Mouse (Mus musculus) heart, postnatal 0 days (tissue): ENCODE measurements around the gene Ube2q1. TPM values are rescaled to one million over a fixed set of nuclear protein-coding genes. Genes with fewer than 3 reads are reported as not detected.

Experiments used
- ATAC-seq: fragments of 200-750 bp; cut with Nextera tagmentation; 2 replicates; pipeline ENCODE4 v1.8.0; 2017; ENCODE audit warnings: low read depth, moderate number of reproducible peaks, moderate library complexity; ENCODE audit not compliant: insufficient read depth
- DNase-seq: peaks from one replicate; pipeline ENCODE4 v3.0.0-alpha.2; 2016; ENCODE audit warnings: low spot score
- H3K27ac ChIP-seq: fragments of 300-500 bp; sonication (generic); 2 replicates; pipeline ENCODE4 v1.5.1; 2014; ENCODE audit warnings: low read depth, mild to moderate bottlenecking
- H3K27me3 ChIP-seq: fragments of 300-500 bp; sonication (generic); 2 replicates; pipeline ENCODE4 v1.6.1; 2014; ENCODE audit warnings: low read length, mixed read lengths; ENCODE audit not compliant: control insufficient read depth, insufficient read depth
- H3K36me3 ChIP-seq: fragments of 300-500 bp; sonication (generic); replicated peaks from 2 replicates; pipeline ENCODE4 v1.6.1; 2014; ENCODE audit warnings: low read length, mixed read lengths; ENCODE audit not compliant: control insufficient read depth, insufficient read depth
- H3K4me1 ChIP-seq: fragments of 300-500 bp; sonication (generic); 2 replicates; pipeline ENCODE4 v1.6.1; 2014; ENCODE audit warnings: antibody characterized with exemption; ENCODE audit not compliant: control insufficient read depth, insufficient read depth
- H3K4me2 ChIP-seq: fragments of 300-500 bp; sonication (generic); 2 replicates; pipeline ENCODE4 v1.6.1; 2014; ENCODE audit warnings: low read depth, mild to moderate bottlenecking, low read length, moderate library complexity
- H3K4me3 ChIP-seq: fragments of 300-500 bp; sonication (generic); 2 replicates; pipeline ENCODE4 v1.5.1; 2014; ENCODE audit warnings: low read depth, low read length
- H3K9ac ChIP-seq: fragments of 300-500 bp; sonication (generic); replicated peaks from 2 replicates; pipeline ENCODE4 v1.6.1; 2014; ENCODE audit warnings: low read depth, low read length, mixed read lengths
- H3K9me3 ChIP-seq: fragments of 300-500 bp; sonication (generic); replicated peaks from 2 replicates; pipeline ENCODE4 v1.6.1; 2016; ENCODE audit warnings: low read length; ENCODE audit not compliant: control insufficient read depth
- CTCF ChIP-seq: IDR thresholded peaks from 2 replicates; pipeline ENCODE4 v1.5.1; 2016; ENCODE audit warnings: antibody characterized with exemption, control low read depth, low read depth
- EP300 ChIP-seq: IDR thresholded peaks from 2 replicates; pipeline ENCODE4 v1.6.1; 2016; ENCODE audit warnings: antibody characterized with exemption, low read depth
- WGBS: fragments of 180-500 bp; shearing (Covaris S2); extraction: QIAGEN DNeasy Blood & Tissue Kit; methylation state at CpG from one replicate; pipeline ENCODE4 v1.1.7; 2014; 5-methylcytosine and 5-hydroxymethylcytosine counted together
- polyA plus RNA-seq: library from polyadenylated mRNA; unstranded; fragments of >200 nt; fragmentation: Nextera tagmentation; extraction: Ambion mirVana; gene quantifications from 2 replicates; pipeline ENCODE4 v1.2.1, GENCODE M21; 2015
- total RNA-seq: library from RNA; depleted of rRNA; stranded (reverse); fragments of >200 nt; gene quantifications from 2 replicates; pipeline ENCODE4 v1.2.3, GENCODE M21; 2014; ENCODE audit warnings: low replicate concordance

Ube2q1 gene
- total and polyA plus RNA-seq, 2 experiments from 2014 or later = 5.5 to 80.1 TPM

- Histone ChIP-seq H3K27ac (no peak overlapping the region), H3K4me3 (no peak overlapping the region), H3K27me3 (no peaks in the 10 kb centered on the region), H3K9ac (no peak overlapping the region), H3K4me1 (peaks cover 23% of the 10 kb centered on the region), H3K9me3 (no peaks in the 10 kb centered on the region), H3K36me3 (peaks cover 53% of the 10 kb centered on the region), H3K4me2 (no peak overlapping the region)
- WGBS = 83% methylated on average over 4 of the region's 4 CpGs
- DNase-seq = no peak
- ATAC-seq = no peak
- no peak for TF ChIP-seq CTCF
- TF ChIP-seq EP300 = no peak
Measured at GRCm38 (mm10) chr3:89776001-89776400, 2.6 kb downstream of the Ube2q1 start.

DNA sequence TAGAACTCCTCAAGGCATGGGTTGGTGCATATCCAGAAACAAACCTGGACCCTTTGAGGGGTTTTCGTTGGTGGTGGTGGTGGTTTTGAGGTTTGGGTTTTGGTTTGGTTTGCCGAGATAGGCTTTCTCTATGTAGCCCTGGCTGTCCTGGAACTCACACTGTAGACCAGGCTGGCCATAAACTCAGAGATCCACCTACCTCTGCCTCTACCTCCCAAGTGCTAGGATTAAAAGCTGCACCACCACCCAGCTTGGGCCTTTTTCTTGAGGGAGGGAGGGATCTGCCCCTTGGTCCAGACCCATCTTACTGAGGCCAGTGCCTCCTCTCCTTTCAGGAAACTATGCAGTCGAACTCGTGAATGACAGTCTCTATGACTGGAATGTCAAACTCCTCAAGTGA, 6.7 kb downstream of the Ube2q1 start:
- peaks cover 81% of the 10 kb centered on the region for H3K36me3 ChIP-seq
- no peak overlapping the region for H3K4me2 ChIP-seq
- H3K27ac ChIP-seq = no peak overlapping the region
- no peaks in the 10 kb centered on the region for H3K27me3 ChIP-seq
- H3K4me3 ChIP-seq = no peak overlapping the region
- no peak for TF ChIP-seq EP300
- no peak for TF ChIP-seq CTCF
- 72% methylated on average over 4 of the region's 4 CpGs for WGBS
- DNase-seq = no peak
- H3K4me1 ChIP-seq = peaks cover 7% of the 10 kb centered on the region
- ATAC-seq = no peak
- no peak overlapping the region for H3K9ac ChIP-seq
- H3K9me3 ChIP-seq = no peaks in the 10 kb centered on the region

- WGBS = 60% methylated on average over 5 of the region's 5 CpGs
- H3K9me3 ChIP-seq = no peaks in the 10 kb centered on the region
- H3K4me1 ChIP-seq = no peaks in the 10 kb centered on the region
- DNase-seq (no peak), ATAC-seq (no peak)
- no peak overlapping the region for H3K27ac ChIP-seq
- no peak overlapping the region for H3K4me2 ChIP-seq
- no peaks in the 10 kb centered on the region for H3K27me3 ChIP-seq
- H3K36me3 ChIP-seq = peaks cover 72% of the 10 kb centered on the region
- TF ChIP-seq EP300 = no peak
- TF ChIP-seq CTCF = no peak
- H3K9ac ChIP-seq = no peak overlapping the region
- H3K4me3 ChIP-seq = no peak overlapping the region
Measured at GRCm38 (mm10) chr3:89781640-89782039, 8.2 kb downstream of the Ube2q1 start.

DNA sequence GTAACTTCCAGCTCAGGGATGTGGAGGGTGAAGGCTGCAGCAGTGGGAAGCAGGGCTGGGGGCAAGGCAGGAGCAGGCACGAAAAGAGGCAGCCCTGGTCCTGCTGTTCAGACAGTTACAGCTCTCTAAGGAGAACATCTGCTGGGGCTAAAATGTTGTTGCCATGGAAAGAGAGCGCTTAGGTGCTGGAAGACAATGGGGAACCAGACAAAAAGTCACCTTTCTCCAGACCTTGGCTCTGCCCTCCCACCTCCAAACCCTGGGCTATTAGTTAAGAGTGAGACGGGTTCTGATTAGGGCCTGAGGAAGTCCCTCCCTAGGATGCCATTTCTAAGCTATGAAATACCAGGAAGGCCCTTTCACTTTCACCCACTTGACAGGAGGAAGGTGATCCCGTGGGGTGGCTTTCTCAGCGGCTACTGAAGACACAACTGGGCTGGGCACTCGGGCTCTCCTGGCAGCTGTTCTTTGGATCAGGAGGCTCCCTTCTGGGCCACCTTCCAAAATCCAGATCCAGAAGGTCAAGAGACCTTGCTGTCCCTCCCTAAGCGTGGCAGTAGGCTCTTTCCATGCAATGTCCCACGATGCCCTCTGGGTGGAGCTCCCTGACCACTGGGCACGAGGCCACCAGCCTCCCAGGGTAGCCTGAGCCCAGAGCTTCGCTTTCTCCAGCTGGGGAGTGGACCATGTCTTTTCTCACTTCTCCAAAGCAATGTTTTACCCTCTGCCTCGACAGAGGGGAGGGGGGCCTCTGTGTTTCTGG, 11.8 kb downstream of the Ube2q1 start:
- Histone ChIP-seq H3K36me3 (peaks cover 36% of the 10 kb centered on the region), H3K27ac (peak overlapping the region; percentile 22; the same call in 1 of the 2 replicates), H3K9ac (no peak overlapping the region; the same call in 1 of the 2 replicates), H3K27me3 (0 out of 2 replicates have a peak, but pooled peaks cover 3% of the 10 kb centered on the region), H3K4me2 (peak overlapping the region; percentile 47), H3K4me3 (no peak overlapping the region), H3K4me1 (no peaks in the 10 kb centered on the region), H3K9me3 (no peaks in the 10 kb centered on the region)
- DNase-seq (peak; percentile 82), ATAC-seq (peak; percentile 90)
- 11% methylated on average over 11 of the region's 11 CpGs for WGBS
- TF ChIP-seq EP300 (no peak), CTCF (peak; percentile 95)

DNA sequence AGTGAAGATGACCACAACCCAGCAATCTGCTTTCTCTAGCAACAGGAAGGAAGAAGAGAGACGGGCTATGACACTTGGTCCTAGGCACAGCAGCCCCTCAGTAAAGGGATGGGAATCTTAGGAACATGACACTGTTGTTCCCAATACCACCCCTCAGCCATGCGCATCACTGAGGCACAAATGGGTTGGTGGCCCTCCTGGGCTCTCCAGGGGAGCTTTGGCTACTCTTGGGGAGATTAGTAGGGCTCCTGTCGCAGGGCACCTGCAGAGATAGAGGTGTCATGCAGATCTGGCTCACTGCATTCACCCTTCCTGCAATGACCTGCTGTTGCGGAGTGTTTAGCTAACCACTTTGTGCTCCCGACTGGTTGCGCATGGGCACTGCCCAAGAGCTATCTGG, 12.9 kb downstream of the Ube2q1 start:
- Histone ChIP-seq H3K36me3 (peaks cover 25% of the 10 kb centered on the region), H3K9ac (no peak overlapping the region), H3K4me2 (no peak overlapping the region), H3K4me3 (no peak overlapping the region), H3K4me1 (no peaks in the 10 kb centered on the region), H3K27ac (no peak overlapping the region), H3K27me3 (0 out of 2 replicates have a peak, but pooled peaks cover 3% of the 10 kb centered on the region), H3K9me3 (no peaks in the 10 kb centered on the region)
- ATAC-seq (no peak), DNase-seq (no peak)
- TF ChIP-seq CTCF (no peak), EP300 (no peak)
- WGBS = 78% methylated on average over 6 of the region's 6 CpGs
